Mouse (Mus musculus) neural tube, embryonic 13.5 days (tissue): ENCODE measurements around the gene Kpna6. TPM values are rescaled to one million over a fixed set of nuclear protein-coding genes. Genes with fewer than 3 reads are reported as not detected.

Experiments used
- ATAC-seq: fragments of 200-750 bp; cut with Nextera tagmentation; 2 replicates; pipeline ENCODE4 v1.8.0; 2017; ENCODE audit warnings: low read depth, mild to moderate bottlenecking, moderate TSS enrichment, moderate library complexity
- H3K27ac ChIP-seq: fragments of 300-500 bp; sonication (generic); replicated peaks from 2 replicates; pipeline ENCODE4 v1.5.1; 2015; ENCODE audit warnings: moderate library complexity, mild to moderate bottlenecking, inconsistent platforms
- H3K27me3 ChIP-seq: fragments of 300-500 bp; sonication (generic); 2 replicates; pipeline ENCODE4 v1.6.1; 2015; ENCODE audit warnings: mild to moderate bottlenecking, inconsistent platforms
- H3K36me3 ChIP-seq: fragments of 300-500 bp; sonication (generic); 2 replicates; pipeline ENCODE4 v1.6.1; 2015; ENCODE audit warnings: mild to moderate bottlenecking, inconsistent platforms
- H3K4me1 ChIP-seq: fragments of 300-500 bp; sonication (generic); replicated peaks from 2 replicates; pipeline ENCODE4 v1.6.1; 2015; ENCODE audit warnings: inconsistent platforms
- H3K4me2 ChIP-seq: fragments of 300-500 bp; sonication (generic); 2 replicates; pipeline ENCODE4 v1.6.1; 2015; ENCODE audit warnings: inconsistent platforms, mild to moderate bottlenecking, moderate library complexity
- H3K4me3 ChIP-seq: fragments of 300-500 bp; sonication (generic); 2 replicates; pipeline ENCODE4 v1.5.1; 2015; ENCODE audit warnings: mild to moderate bottlenecking, inconsistent platforms
- H3K9ac ChIP-seq: fragments of 300-500 bp; sonication (generic); 2 replicates; pipeline ENCODE4 v1.6.1; 2015; ENCODE audit warnings: moderate library complexity, mild to moderate bottlenecking, inconsistent platforms
- H3K9me3 ChIP-seq: fragments of 300-500 bp; sonication (generic); 2 replicates; pipeline ENCODE4 v1.6.1; 2016; ENCODE audit warnings: inconsistent platforms
- WGBS: fragments of 180-500 bp; shearing (Covaris S2); methylation state at CpG from one replicate; pipeline ENCODE4 v1.1.7; 2015; 5-methylcytosine and 5-hydroxymethylcytosine counted together
- polyA plus RNA-seq: library from polyadenylated mRNA; unstranded; fragments of >200 nt; fragmentation: Nextera tagmentation; extraction: Ambion mirVana; gene quantifications from 2 replicates; pipeline ENCODE4 v1.2.1, GENCODE M21; 2015

Gene Kpna6
- polyA plus RNA-seq, 1 experiment from 2014 or later: 16.2 TPM

GRCm38 (mm10) chr4:129684531-129684930 is 12.0 kb upstream of the Kpna6 start:
- 95% methylated on average over 6 of the region's 6 CpGs for WGBS
- Histone ChIP-seq H3K9me3 (no peaks in the 10 kb centered on the region), H3K36me3 (peaks cover 95% of the 10 kb centered on the region), H3K9ac (no peak overlapping the region), H3K27me3 (no peaks in the 10 kb centered on the region), H3K27ac (no peak overlapping the region), H3K4me3 (no peak overlapping the region), H3K4me1 (no peaks in the 10 kb centered on the region), H3K4me2 (no peak overlapping the region)
- ATAC-seq: no peak

GRCm38 (mm10) chr4:129683901-129684493 is 11.4 kb upstream of the Kpna6 start:
- H3K27me3 ChIP-seq: no peaks in the 10 kb centered on the region
- H3K9ac ChIP-seq: no peak overlapping the region
- peaks cover 94% of the 10 kb centered on the region for H3K36me3 ChIP-seq
- H3K4me1 ChIP-seq: no peaks in the 10 kb centered on the region
- no peak overlapping the region for H3K4me3 ChIP-seq
- H3K4me2 ChIP-seq: no peak overlapping the region
- 92% methylated on average over 11 of the region's 11 CpGs for WGBS
- no peak for ATAC-seq
- no peaks in the 10 kb centered on the region for H3K9me3 ChIP-seq
- no peak overlapping the region for H3K27ac ChIP-seq

- Histone ChIP-seq H3K4me2 (no peak overlapping the region), H3K9ac (no peak overlapping the region)
- 98% methylated on average over 11 of the region's 11 CpGs for WGBS
Observed at GRCm38 (mm10) chr4:129681837-129682236, 9.3 kb upstream of the Kpna6 start.

GRCm38 (mm10) chr4:129672878-129673449 is 397 bp upstream of the Kpna6 start:
- Histone ChIP-seq H3K9ac (peak overlapping the region; percentile 94), H3K9me3 (no peaks in the 10 kb centered on the region), H3K27me3 (no peaks in the 10 kb centered on the region), H3K36me3 (peaks cover 30% of the 10 kb centered on the region), H3K4me2 (peak overlapping the region; percentile 97), H3K4me3 (peak overlapping the region; percentile 97), H3K4me1 (peaks cover 20% of the 10 kb centered on the region), H3K27ac (peak overlapping the region; percentile 87)
- no peak for ATAC-seq
- 11% methylated on average over 10 of the region's 10 CpGs for WGBS

More at GRCm38 (mm10) chr4:129681837-129682236, 9.3 kb upstream of the Kpna6 start:
- H3K4me1 ChIP-seq: no peaks in the 10 kb centered on the region
- no peaks in the 10 kb centered on the region for H3K27me3 ChIP-seq
- H3K27ac ChIP-seq: no peak overlapping the region
- no peak for ATAC-seq
- H3K36me3 ChIP-seq: peaks cover 97% of the 10 kb centered on the region
- no peaks in the 10 kb centered on the region for H3K9me3 ChIP-seq
- H3K4me3 ChIP-seq: no peak overlapping the region

- Histone ChIP-seq H3K4me2 (peak overlapping the region; percentile 97), H3K36me3 (peaks cover 25% of the 10 kb centered on the region), H3K9ac (peak overlapping the region; percentile 94), H3K4me3 (peak overlapping the region; percentile 97), H3K27me3 (no peaks in the 10 kb centered on the region), H3K27ac (peak overlapping the region; percentile 87), H3K4me1 (peaks cover 20% of the 10 kb centered on the region), H3K9me3 (no peaks in the 10 kb centered on the region)
- no peak for ATAC-seq
- 9% methylated on average over 12 of the region's 12 CpGs for WGBS
Observed at GRCm38 (mm10) chr4:129671491-129672082, 980 bp downstream of the Kpna6 start.

- Histone ChIP-seq H3K4me2 (no peak overlapping the region), H3K9ac (no peak overlapping the region), H3K36me3 (peaks cover 62% of the 10 kb centered on the region), H3K4me1 (no peaks in the 10 kb centered on the region), H3K27me3 (no peaks in the 10 kb centered on the region), H3K4me3 (no peak overlapping the region), H3K9me3 (no peaks in the 10 kb centered on the region), H3K27ac (no peak overlapping the region)
- WGBS: 86% methylated on average over 3 of the region's 3 CpGs
- ATAC-seq: no peak
Observed at GRCm38 (mm10) chr4:129662255-129662813, 10.2 kb downstream of the Kpna6 start.

- 92% methylated on average over 3 of the region's 3 CpGs for WGBS
- no peak for ATAC-seq
- H3K36me3 ChIP-seq: peaks cover 62% of the 10 kb centered on the region
Observed at GRCm38 (mm10) chr4:129661584-129661983, 11.0 kb downstream of the Kpna6 start.

GRCm38 (mm10) chr4:129654770-129655169 is 17.8 kb downstream of the Kpna6 start:
- no peaks in the 10 kb centered on the region for H3K9me3 ChIP-seq
- H3K4me1 ChIP-seq: no peaks in the 10 kb centered on the region
- no peak overlapping the region for H3K4me2 ChIP-seq
- H3K27me3 ChIP-seq: no peaks in the 10 kb centered on the region
- H3K36me3 ChIP-seq: peaks cover 94% of the 10 kb centered on the region
- WGBS: 92% methylated on average over 14 of the region's 14 CpGs
- no peak overlapping the region for H3K9ac ChIP-seq
- no peak overlapping the region for H3K27ac ChIP-seq
- no peak for ATAC-seq
- H3K4me3 ChIP-seq: no peak overlapping the region

More at GRCm38 (mm10) chr4:129661584-129661983, 11.0 kb downstream of the Kpna6 start:
- Histone ChIP-seq H3K4me1 (no peaks in the 10 kb centered on the region), H3K4me3 (no peak overlapping the region), H3K27ac (no peak overlapping the region), H3K27me3 (no peaks in the 10 kb centered on the region), H3K9me3 (no peaks in the 10 kb centered on the region), H3K9ac (no peak overlapping the region), H3K4me2 (no peak overlapping the region)

GRCm38 (mm10) chr4:129650359-129650758 is 22.2 kb downstream of the Kpna6 start:
- H3K4me3 ChIP-seq: no peak overlapping the region
- H3K9me3 ChIP-seq: no peaks in the 10 kb centered on the region
- H3K9ac ChIP-seq: no peak overlapping the region
- no peak for ATAC-seq
- H3K4me2 ChIP-seq: no peak overlapping the region
- H3K36me3 ChIP-seq: peaks cover 94% of the 10 kb centered on the region
- no peaks in the 10 kb centered on the region for H3K4me1 ChIP-seq
- WGBS: 94% methylated on average over 8 of the region's 8 CpGs
- H3K27me3 ChIP-seq: no peaks in the 10 kb centered on the region
- no peak overlapping the region for H3K27ac ChIP-seq

- no peak for ATAC-seq
- 84% methylated on average over 1 of the region's 1 CpGs for WGBS
- no peaks in the 10 kb centered on the region for H3K4me1 ChIP-seq
- no peak overlapping the region for H3K27ac ChIP-seq
- no peaks in the 10 kb centered on the region for H3K9me3 ChIP-seq
- no peak overlapping the region for H3K4me2 ChIP-seq
- no peaks in the 10 kb centered on the region for H3K27me3 ChIP-seq
- H3K9ac ChIP-seq: no peak overlapping the region
- peaks cover 90% of the 10 kb centered on the region for H3K36me3 ChIP-seq
- H3K4me3 ChIP-seq: no peak overlapping the region
Observed at GRCm38 (mm10) chr4:129648656-129649055, 23.9 kb downstream of the Kpna6 start.

GRCm38 (mm10) chr4:129645204-129645603 is 27.4 kb downstream of the Kpna6 start:
- H3K4me1 ChIP-seq: peaks cover 7% of the 10 kb centered on the region
- H3K27ac ChIP-seq: no peak overlapping the region
- no peak overlapping the region for H3K4me2 ChIP-seq
- H3K9ac ChIP-seq: no peak overlapping the region
- 92% methylated on average over 6 of the region's 6 CpGs for WGBS
- H3K9me3 ChIP-seq: no peaks in the 10 kb centered on the region
- no peaks in the 10 kb centered on the region for H3K27me3 ChIP-seq
- H3K4me3 ChIP-seq: no peak overlapping the region
- H3K36me3 ChIP-seq: peaks cover 61% of the 10 kb centered on the region
- no peak for ATAC-seq

- peaks cover 37% of the 10 kb centered on the region for H3K4me1 ChIP-seq
- no peak overlapping the region for H3K27ac ChIP-seq
- H3K4me3 ChIP-seq: peak overlapping the region; percentile 55; the same call in 1 of the 2 replicates
- peaks cover 50% of the 10 kb centered on the region for H3K36me3 ChIP-seq
- peak overlapping the region; percentile 41; the same call in 1 of the 2 replicates for H3K9ac ChIP-seq
- WGBS: 36% methylated on average over 5 of the region's 5 CpGs
- peak overlapping the region; percentile 73 for H3K4me2 ChIP-seq
- no peak for ATAC-seq
- H3K27me3 ChIP-seq: no peaks in the 10 kb centered on the region
- no peaks in the 10 kb centered on the region for H3K9me3 ChIP-seq
Observed at GRCm38 (mm10) chr4:129641756-129642155, 30.8 kb downstream of the Kpna6 start.
